Mouse (Mus musculus) thymus, postnatal 4 days (tissue): Measurements from ENCODE around the gene Rnf146.
A peak's percentile ranks its signal among the peaks of the same experiment; 100 is the strongest.

Source experiments
- DNase-seq: peaks from one replicate; pipeline ENCODE4 v3.0.0; 2021

Rnf146 gene

DNA sequence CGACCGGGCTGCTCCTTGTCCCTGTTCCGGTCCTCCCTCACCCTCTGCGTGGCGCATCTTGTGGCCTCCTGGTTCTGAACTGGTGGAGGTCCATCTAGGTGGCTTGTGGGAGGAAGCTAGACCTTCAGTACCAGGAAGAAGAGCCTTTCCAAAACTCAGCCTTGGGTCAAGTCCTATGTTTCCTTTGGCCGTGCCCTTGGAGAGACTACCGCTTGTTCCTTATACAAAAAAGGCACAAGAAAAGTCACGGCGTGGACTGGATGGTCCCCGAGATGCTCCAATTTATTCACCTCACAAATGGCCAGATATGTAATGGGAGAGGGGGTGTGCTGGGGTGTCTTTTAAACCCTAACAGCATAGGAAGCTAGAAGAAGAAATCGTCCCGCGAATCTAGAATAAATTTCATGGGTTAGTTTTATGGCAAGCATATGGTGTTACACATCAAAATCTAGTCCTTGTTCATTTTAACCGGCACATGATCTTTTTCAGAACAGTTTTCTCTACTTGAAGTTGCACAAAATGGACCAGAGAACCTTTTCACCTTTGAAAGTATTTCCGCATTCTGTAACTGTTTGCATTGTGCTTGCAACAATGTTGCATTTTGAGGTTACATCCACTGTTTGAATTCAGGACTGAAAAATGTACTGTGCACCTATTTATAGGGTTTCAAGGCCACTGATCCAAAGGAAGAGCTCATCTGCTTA, at the start of gene Rnf146:
Gene Rnf146, minus strand, starts transcription at position 246 of the 704 bp plus-strand sequence.
- no peak for DNase-seq

GRCm38 (mm10) chr10:29402656-29403268, 40.5 kb upstream of the Rnf146 start:
- no peak for DNase-seq

- DNase-seq = peak; percentile 10
These were observed 32.6 kb upstream of the Rnf146 start for GRCm38 (mm10) chr10:29394890-29395289.

GRCm38 (mm10) chr10:29381558-29381957, 19.3 kb upstream of the Rnf146 start:
- no peak for DNase-seq

GRCm38 (mm10) chr10:29374065-29374464, 11.8 kb upstream of the Rnf146 start:
- no peak for DNase-seq

DNA sequence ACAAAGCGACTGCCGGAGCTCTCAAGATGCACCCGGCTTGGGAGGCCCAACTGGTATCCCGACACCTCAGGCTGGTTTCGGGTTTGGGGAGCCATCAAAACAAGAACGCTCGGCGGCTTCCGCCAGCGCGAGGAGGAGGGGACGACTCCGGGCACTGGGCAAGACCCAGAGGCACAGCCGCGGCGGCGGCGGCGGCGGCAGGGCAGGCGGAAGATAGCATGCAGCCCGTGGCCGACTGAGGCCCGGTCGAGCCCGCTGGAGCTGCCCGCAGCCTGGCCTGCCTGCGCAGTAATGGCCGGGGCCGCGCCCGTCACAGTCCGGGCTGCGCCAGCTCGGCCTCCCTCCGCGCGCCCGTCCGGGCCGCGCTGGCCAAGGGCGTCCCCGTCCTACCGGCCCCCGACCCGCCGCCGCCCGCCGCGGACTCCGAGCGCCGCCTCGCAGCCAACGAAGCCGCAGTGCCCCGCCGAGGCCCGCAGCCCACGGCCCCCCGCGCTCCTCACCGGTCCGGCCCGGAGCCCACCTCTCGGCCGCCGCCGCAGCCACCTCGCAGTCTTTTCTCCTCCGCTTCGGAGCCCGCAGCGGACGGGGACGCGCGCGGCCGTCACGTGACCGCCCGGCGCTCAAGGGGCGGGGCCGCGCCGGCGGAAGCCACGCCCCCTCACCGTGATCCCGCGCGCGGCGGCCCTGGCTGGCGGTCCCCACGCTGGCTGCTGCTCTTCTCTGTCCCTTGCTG, 612 bp downstream of the Rnf146 start:
- peak; percentile 94 for DNase-seq

DNA sequence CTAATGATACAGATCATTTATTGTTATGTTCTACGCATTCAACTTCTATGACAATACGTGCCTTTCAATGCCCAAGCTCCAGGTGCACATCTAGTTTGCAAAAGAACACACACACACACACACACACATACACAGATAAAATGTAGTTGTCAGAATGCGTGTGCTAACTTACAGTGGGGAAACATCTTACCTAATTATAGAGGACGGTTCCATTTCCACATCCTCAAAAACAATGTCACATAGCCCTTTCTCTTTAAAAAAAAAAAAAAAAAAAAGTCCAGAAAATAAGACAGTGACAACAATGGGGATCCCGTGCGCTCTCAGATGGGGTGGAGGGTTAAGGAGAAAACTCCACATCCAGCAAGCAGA, 1.2 kb downstream of the Rnf146 start:
- no peak for DNase-seq

DNA sequence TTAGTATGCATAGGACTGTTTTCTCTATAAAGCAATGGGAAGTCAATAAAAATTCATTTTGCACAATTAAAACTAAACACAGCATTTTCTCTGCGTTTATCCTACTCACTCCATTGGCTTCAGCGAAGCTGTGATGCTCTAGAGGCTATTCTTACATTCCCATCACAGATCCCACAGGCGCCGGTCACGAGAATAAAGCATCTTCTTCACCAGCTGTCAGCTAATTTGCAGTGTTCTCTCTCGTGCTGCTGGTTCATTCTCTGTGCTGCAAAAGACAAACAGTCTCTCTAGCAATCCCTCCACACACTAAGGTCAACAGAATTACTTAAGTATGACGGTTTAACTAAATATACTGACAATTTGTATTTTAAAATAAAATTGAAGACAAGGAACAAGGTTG, 8.1 kb downstream of the Rnf146 start:
- no peak for DNase-seq

DNA sequence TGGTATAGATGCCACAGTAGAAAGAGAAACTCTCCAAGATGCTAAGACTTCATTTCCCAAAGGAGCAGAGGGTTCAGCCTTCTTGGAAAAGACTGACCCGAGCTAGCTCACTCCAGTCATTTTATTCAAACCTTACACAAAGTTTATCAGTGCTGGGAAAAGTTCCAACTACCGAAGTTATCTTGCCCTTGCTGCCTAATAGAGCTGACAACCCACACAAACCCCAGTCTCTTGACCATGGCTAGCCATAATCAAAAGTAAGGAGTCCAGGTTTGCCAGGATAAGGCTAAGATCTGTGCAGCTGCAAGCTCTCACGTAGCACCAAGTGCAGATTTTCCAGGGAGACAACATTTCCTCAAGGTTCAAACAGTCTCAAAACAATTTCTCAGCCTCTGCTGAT, 9.7 kb downstream of the Rnf146 start:
- DNase-seq = no peak

DNA sequence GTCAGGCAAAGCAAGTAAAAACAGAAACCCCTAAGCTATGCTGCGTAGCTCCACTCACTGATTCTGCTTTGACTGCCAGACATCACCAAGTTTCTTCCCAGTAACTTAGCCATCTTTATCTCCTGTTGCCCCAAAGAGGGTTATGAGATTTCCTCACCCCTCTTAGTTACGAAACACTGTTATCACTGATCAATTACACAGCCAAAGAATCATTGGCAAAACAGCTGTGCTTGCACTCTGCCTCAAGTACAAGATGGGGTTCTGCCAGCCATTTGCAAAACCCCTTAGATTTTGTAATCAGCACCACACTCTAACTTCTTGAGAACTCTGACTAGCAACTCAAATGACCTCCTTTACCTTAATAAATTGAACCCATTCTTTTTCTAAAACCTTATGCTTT, 10.8 kb downstream of the Rnf146 start:
- DNase-seq = no peak

DNA sequence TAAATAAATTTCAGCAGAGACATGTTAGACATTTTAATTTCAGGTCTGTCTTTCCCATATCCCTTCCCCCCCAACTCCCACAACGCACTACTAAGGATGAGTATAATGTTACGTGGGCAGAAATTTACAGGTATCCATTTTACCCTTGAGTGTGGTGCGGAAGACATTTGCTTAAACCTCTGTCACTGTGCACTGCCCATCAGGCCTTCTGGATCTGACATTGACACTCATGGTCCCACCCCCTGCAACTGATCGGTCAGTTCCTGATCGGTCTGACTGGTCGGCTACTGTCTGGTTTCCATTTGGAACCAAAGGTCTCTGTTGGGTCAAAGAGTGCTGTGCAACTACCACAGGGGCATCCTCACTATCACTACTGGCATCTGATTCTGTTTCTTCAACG, 15.6 kb downstream of the Rnf146 start:
- no peak for DNase-seq

GRCm38 (mm10) chr10:29344232-29344631, 18.0 kb downstream of the Rnf146 start:
- no peak for DNase-seq

DNA sequence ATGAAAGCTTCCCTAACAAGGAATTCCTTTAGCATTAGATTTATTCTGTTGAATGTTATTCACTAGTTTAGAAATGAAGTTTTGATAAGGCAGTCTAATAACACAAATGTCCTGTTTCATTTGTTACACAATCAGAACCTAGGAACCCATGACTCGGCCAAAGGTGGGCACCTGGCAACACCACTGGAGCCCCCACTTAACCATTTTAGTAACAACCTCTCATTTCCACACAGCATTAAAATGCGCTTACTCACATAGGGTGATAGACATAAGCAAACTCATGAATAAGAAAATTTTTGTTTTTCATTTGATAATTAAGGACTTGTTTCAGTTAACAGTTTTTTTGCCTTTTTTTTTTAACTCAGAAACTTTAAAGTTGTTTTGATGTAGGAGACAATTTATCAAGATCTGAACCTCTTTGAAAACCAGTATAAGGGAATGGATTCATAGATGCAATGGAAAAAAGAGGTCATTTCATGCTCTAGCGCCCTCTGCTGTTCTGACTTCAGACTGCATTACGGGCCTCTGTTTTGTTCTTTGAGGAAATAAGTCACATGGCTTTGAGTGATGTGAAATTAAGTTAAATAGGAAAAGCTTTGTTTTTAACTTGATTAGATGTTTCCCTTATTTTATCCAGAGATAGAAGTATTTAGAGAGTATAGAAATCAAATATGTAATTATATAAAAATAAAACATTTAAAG, 23.7 kb downstream of the Rnf146 start:
- peak; percentile 77 for DNase-seq

- no peak for DNase-seq
These were observed 28.4 kb downstream of the Rnf146 start for GRCm38 (mm10) chr10:29333836-29334235.

GRCm38 (mm10) chr10:29324817-29325216, 37.4 kb downstream of the Rnf146 start:
- no peak for DNase-seq

DNA sequence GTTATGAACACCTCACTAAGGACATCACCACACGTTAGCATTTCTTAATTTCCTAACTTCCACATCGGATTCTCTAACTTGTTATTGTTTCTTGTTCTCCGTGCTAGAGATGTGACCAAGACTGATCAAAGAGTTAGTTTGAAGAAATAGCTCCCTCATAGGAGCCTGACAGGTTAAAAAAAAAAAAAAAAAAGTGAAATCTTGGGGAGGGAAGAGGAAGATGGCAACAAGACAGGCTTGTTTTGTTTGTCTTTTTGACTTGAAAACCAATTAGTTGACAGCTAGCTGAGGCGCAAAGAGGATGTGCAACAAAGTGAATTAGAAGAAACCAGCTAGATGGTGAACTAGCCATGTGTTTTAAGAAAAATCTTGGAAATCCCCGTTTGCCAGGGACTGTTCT, 48.3 kb downstream of the Rnf146 start:
- DNase-seq = no peak

DNA sequence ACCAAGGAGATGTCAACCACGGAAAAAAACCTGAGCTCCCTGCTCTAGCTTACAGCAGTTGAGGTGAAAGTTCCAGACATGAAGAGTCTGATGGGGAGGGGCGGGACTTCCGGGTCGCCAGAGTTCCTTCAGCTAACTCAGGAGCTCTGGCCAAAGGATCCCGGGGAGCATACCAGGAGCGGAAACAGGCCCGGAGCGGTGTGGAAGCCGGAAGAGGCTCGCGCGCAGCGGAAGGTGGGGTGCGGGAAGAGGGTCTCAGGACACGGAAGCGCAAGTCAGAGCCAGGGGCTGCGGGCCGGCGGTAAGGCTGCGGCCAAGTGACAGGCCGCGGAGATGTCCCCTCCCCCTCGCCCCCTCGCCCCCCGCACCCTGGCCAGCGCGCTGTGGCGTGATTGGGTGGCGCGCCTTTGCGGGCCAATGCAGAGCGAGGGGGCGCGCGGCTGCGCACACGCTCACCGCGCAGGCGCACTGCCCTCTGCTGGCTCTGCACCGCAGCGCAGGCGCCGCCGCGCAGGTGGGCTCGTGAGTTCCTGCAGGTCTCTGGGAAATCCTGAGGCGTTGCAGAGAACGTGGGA, 49.1 kb downstream of the Rnf146 start, which contains the start of gene Echdc1:
Gene Echdc1, plus strand, starts transcription at position 103 of the 575 bp plus-strand sequence.
- DNase-seq = peak; percentile 92

GRCm38 (mm10) chr10:29311480-29312219, 50.6 kb downstream of the Rnf146 start:
- DNase-seq = no peak

GRCm38 (mm10) chr10:29302230-29302629, 60.0 kb downstream of the Rnf146 start:
- no peak for DNase-seq
